Mouse (Mus musculus) spleen, postnatal 36 days (tissue): ENCODE results near the gene Ulk3.

Source experiments
- DNase-seq, 2 experiments: peaks; one replicate each; pipeline ENCODE4 v3.0.0; 2022; ENCODE audit warnings: low spot score in 2 of 2, mixed read lengths in 1 of 2

Ulk3 gene

DNA sequence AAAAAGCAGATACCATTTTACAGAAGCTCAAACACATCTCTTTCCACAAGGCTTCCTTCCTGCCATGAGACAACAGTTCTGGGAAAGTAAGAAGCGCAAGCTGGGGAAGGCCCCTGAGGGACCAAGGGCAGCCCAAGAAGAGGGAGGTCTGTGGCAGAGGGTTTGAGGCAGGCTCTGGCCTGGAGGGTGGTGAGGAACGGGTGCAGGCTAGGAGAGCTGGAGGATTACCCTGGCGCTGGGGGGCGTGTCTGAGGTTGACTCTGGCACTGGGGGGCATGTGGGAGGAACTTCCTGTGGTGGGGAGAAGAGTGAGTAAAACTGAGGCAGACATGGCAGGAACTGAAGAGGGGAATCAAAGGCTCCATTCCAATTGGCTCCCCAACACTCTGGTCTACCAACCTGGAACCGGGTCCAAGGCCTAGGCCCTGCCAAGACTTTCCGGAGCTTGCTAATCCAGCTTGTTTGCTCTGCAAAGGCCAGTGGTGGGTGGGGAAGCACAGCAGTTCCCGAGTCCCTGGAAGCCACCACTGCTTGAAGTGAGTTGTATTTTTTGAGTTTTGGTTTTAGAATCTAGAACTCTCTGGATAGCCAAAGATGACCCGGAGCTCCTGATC is 28.4 kb downstream of the Ulk3 start:
- no peak for DNase-seq

GRCm38 (mm10) chr9:57618854-57619253 is 29.6 kb downstream of the Ulk3 start:
- no peak for DNase-seq

DNA sequence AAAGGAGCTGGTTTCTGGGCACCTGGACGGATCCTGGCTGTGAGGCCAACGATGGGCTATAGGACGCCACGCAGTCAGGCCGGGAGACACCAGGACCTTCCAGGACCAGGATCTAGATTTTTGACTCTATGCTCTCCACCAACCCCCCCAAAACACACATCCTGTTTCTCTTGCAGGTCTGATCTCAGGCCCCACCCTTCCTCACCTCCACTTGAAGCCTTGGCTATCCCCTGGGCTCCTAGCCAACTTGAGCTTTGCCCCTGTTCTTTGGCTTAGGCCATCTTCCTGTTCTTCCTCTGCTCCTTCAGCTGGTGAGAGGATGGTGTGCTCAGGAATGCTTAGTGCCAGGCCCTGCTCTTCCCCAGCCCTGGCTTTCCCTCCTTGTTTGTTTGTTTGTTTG is 31.4 kb downstream of the Ulk3 start, which contains the start of gene Lman1l:
Gene Lman1l (minus strand): TSS at position 101 of the 400 bp plus-strand sequence.
- no peak for DNase-seq

DNA sequence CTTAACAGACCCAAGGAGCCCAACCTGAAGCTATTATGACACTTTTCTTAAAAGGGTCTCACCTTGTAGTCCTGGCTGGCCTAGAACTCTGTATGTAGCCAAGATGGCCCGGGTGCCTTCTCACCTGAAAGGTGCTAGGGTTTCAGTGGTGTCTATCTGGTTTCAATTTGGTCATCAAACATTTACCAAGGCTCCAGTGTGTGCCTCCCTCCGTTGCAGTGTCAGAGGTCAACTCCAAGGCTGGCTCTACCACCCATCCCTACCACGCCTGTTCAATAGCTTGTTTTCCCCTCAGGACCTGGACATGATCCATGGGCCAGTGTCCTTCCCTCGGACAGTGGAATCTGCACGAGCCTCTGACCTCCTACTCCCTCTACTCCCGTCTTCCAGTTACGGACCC is 35.0 kb downstream of the Ulk3 start:
- DNase-seq, result no peak

- no peak for DNase-seq
These were observed 36.6 kb downstream of the Ulk3 start for GRCm38 (mm10) chr9:57625674-57626500.

DNA sequence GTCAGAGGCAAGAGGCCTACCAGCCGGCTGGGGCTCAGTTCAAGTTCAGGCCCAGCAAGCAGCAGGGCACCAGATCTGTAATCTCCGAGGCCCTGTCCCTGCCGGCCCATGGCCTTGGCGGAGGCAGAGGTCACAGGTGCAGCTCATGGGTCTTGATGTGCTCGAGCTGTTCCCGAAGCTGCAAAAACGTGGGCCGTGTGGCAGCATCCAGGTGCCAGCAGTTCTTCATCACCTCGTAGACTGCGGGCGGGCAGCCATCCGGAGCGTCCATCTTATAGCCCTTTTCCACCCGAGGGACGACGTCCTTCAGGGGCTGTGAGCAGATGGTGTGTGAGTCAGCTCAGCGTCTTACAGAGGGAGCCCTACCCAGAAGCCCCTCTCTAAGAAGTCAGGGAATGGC is 37.9 kb downstream of the Ulk3 start:
- DNase-seq, result no peak

DNA sequence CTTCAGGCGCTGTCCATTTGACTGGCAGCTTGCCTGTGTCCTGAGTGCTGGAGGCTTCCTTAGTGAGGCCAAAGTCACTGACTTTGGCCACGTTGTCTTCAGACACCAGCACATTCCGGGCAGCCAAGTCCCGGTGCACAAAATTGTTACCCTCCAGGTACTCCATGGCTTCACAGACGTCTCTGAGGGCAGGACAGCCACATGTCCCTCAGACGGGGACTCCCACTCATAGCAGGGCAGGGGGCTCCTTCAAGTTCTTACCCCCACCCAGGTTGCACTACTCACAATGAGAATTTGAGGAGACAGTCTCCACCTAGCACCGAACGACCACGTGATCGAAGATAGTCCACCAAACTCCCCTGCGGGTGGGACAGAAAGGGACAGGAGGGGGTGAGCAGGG is 38.6 kb downstream of the Ulk3 start:
- no peak for DNase-seq

GRCm38 (mm10) chr9:57628717-57629116 is 39.5 kb downstream of the Ulk3 start:
- DNase-seq, result peak in 1 of 2 experiments; percentile 29

DNA sequence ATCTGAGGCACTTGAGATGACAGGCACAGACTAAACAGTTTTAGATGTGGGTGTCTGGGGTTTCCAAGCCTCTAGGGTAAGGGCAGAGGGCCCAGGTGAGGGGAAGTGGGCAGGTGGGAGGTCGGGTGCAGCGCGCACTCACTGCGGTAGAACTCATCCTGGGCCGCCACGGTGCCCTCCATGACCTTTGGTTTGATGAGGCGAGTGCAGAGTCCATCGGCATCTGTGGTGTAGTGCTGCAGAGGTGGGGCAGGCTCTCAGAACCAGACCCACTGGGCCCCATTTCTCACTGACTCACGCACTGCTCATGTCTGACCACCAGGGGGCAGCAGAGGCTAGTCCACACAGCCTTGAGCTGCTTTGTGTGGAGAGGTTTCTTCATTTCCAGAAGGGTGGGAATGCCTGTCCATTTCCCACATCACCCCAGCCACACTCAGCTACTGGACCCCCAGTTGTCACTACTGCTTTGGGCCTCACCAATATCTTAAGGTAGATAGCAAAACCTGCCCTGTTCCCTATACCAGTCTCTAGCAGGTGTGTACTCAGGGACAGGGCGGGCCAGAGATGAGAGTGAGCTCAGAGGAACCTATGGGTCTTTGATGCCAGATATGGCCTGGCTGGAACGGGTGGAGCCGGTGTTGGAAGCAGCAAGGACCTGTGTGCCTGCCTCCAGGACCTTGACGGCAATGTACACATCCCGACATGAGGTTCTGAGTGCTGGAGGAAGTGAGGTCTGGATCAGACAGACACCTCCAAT is 40.0 kb downstream of the Ulk3 start:
- peak; percentile 67 to 74 for DNase-seq

- DNase-seq, result peak; percentile 66 to 69
These were observed 44.3 kb downstream of the Ulk3 start for GRCm38 (mm10) chr9:57633481-57634024.

- DNase-seq, result no peak
These were observed 48.0 kb downstream of the Ulk3 start for GRCm38 (mm10) chr9:57637272-57637671.

DNA sequence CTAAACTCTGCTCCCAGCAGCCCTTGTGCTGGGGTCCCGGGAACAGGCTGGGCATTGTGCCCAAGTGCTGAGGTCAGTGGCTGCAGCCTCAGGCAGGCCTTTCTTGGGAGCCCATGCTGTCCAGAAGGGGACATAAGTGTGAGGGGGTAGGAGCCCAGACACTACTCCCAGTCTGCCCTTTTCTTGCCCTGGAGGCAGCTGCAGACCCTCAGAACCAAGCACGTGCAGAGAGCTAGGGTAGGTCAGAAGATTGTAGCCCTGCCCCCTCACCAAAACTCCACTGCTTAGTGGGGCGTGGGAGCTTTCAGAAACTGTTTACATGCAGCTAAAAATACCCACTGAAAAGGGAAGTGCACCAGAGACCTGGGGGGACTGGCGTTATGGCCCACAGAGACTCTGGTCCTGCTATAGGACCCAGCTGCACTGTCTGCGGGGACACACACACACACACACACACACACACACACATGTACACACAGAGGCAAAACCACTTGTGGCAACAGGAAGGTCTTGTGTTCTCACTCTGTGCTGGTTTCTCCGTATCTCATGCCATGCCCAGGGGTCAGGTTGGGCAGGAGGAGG is 48.6 kb downstream of the Ulk3 start:
- DNase-seq, result peak; percentile 92 to 93

DNA sequence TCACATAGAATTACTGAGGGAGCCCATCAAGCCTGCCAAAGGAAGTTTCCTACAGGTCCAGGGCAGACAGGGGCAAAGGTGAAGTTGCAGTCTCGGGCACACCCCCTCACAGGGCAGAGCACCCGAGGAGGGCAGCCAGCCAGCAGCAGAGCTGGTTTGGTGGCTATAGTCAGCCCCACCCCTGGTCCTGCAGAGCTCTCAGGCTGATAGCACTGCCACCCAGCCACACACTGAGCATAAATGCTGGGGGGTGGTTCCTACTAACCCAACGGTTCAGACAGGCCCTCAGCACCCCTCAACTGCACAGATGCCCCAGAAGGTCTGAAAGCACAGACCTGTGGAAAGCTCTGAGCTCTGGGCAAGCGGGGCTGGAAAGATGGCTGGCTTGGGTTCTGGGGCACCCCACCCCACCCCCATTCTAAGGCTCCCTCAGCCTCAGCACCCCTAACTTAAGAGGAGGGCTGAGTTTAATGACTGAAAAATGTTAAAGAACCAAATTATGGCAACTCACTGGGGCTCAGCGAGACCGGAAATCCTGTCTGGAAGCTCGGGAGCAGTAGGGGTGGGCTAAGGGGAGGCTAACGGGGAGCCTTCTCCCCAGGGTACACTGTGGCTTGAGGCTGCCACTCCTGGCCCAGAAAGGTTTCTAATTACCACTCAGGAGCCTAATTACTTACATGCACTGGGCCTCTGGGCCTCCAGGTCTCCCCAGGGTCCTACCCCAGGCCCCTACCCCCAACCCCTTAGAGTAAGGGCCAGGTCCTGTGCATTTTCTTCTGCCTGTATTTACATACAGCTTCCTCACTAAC is 49.6 kb downstream of the Ulk3 start:
- peak; percentile 90 to 91 for DNase-seq

DNA sequence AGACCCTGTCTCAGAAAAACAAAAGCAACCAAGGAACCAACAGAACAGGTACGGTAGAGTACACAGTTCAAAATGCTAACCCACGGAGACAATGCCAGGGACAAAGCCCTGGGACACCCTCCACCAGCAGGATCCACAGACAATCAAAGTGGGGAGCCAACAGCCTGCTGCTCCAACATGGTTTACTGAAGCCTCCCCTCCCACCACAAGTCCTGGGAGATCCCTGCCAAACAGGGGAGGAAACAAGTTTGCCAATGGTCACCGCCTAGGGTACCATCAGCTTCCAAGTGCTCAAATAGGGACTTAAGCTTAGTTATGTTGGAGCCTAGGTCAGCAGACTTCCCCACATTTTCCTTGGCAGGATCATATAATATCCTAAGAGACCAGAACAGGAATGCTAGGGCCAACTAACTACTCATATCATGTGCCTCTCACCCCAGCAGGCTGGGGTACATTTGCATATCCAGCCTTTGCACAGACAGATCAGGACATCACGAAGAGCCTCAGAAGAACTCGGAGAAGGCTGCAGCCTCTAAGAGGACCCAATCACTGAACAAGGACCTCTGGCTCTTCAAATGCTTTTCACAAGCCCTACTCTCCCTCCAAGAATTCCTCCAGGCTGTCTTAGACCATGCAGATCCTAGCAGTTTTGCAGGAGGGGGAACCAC is 50.5 kb downstream of the Ulk3 start:
- DNase-seq, result no peak

DNA sequence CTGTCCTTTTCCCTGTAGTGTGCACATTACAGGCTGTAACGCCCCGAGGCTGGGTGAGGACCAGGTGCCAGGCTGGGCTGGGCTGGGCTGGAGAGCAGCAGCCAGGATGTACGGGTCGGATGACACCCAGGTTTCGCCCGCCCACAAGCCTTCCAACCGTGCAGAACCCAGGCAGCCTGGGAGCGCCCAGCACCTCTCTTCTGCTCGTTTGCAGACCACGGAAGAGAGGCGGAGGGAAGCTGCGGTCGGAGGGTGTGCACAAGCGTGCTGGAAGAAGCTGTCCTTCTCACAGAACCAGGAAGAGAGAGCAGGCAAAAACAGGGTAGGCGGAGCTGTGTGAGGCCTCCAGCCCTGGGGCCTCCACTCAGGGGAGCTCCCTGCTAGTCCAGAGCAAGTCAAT is 51.1 kb downstream of the Ulk3 start:
- DNase-seq, result peak; percentile 98 to 99

- no peak for DNase-seq
These were observed 51.8 kb downstream of the Ulk3 start for GRCm38 (mm10) chr9:57641022-57641421.

- DNase-seq, result peak in 1 of 2 experiments; percentile 49
These were observed 52.7 kb downstream of the Ulk3 start for GRCm38 (mm10) chr9:57641775-57642550.

DNA sequence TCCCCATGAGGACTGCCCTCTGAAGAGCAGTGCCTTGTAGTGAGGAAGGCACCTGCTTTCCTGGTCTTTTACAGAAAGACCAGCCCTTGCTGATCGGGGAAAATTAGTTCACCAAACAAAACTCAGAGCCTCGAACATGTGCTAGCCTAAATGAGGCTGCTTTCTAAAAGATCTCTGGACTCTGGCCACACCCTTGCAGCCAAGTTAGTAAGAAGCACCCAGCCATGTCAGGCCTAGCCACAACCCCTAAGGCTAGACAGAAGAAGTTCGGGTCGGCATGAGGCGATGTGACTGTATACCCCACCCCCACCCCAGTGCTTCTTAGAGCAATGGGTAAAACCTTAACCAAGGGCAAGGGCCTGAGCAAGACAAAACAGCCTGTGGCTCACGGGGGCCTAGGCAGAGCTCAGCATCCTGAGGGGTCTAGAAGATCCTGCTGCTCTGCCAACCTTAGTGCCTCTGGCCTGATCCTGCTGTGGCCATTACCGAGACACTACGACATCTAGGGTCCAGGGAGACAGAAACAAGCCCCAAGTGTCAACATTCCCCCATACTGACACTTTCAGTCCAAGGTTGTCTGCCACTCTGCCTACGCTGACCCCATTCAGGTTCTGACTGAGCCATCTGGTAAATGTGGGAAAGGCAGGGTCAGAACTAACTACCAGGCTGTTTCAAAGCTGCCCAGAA is 54.1 kb downstream of the Ulk3 start:
- DNase-seq, result peak; percentile 81 to 82

DNA sequence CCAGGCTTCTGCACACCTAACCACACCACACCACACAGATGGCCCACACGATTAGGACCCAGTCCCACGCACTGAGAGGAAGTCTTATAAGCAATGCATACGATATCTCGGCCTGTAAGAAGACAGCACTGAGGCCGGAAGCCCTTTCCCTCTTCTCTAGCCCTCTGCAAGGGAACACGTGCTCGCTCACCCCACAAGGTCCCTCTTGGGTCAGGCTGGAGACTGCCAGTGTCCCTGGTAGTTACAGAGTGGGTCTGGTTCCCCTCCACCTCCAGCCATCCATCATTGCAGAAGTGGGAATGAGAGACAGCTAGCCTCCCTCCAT is 54.6 kb downstream of the Ulk3 start:
- DNase-seq, result peak; percentile 76 to 82
